Mouse (Mus musculus): Measurements from ENCODE around the gene Trpm7.

DNA sequence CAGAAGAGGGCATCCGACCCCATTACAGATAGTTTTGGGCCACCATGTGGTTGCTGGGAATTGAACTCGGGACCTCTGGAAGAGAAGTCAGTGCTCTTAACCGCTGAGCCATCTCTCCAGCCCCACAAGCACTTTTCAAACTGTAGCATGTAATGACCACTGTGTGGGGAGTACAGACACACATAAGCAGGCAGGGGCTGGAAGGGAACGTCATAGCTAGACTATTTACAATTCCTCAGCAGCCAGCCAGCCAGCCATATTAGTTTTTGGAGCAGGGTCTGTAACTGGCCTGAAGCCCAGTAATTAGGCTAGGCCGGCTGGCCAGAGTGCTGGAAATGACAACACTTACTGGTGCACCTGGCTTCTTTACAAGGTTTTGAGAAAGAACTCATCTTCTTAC lies 77.6 kb downstream of the Trpm7 start:
- no peak for TF ChIP-seq CTCF (IDR thresholded peaks at IDR 0.05; ENCODE audit: extremely low read depth, insufficient read depth, low read length)
- TF ChIP-seq POLR2A (IDR thresholded peaks at IDR 0.05; ENCODE audit: extremely low read depth, insufficient read depth, low read length): no peak
